Mouse (Mus musculus): ENCODE data around the gene Mfsd13b.

- TF ChIP-seq CTCF (IDR thresholded peaks at IDR 0.05; ENCODE audit: low read depth), result no peak
- no peak for TF ChIP-seq EP300 (IDR thresholded peaks at IDR 0.05; ENCODE audit: low read depth)
Observed at GRCm38 (mm10) chr7:121025221-121026008, 43.1 kb downstream of the Mfsd13b start.

Data from liver, postnatal 0 days (tissue).